Mouse (Mus musculus) liver, embryonic 14.5 days (tissue): Measurements from ENCODE around the gene Rfx3. TPM values are rescaled to one million over a fixed set of nuclear protein-coding genes. Genes with fewer than 3 reads are reported as not detected.
A peak's percentile ranks its signal among the peaks of the same experiment; 100 is the strongest.

Experiments used
- ATAC-seq: fragments of 200-750 bp; cut with Nextera tagmentation; 2 replicates; pipeline ENCODE4 v1.8.0; 2017; ENCODE audit warnings: moderate number of reproducible peaks, mild to moderate bottlenecking, moderate library complexity; ENCODE audit not compliant: insufficient read depth
- DNase-seq, 3 experiments: peaks; one replicate each; pipeline ENCODE4 v3.0.0-alpha.2; 2012 to 2013; ENCODE audit warnings: low read depth in 3 of 3, low spot score in 3 of 3
- H3K27ac ChIP-seq: fragments of 300-500 bp; sonication (generic); 2 replicates; pipeline ENCODE4 v1.5.1; 2014; ENCODE audit warnings: moderate library complexity, mild to moderate bottlenecking, control low read depth, inconsistent platforms
- H3K27me3 ChIP-seq: fragments of 300-500 bp; sonication (generic); 2 replicates; pipeline ENCODE4 v1.6.1; 2014; ENCODE audit warnings: mild to moderate bottlenecking, low read length, moderate library complexity; ENCODE audit not compliant: control insufficient read depth, insufficient read depth
- H3K36me3 ChIP-seq: fragments of 300-500 bp; sonication (generic); replicated peaks from 2 replicates; pipeline ENCODE4 v1.6.1; 2014; ENCODE audit warnings: low read depth; ENCODE audit not compliant: control insufficient read depth, insufficient read depth
- H3K4me1 ChIP-seq, 2 experiments: fragments of 200-500 bp in 1 of 2; fragments of 300-500 bp in 1 of 2; sonication (generic) in 1 of 2; replicated peaks; 2 replicates each; pipeline ENCODE4 v1.6.1; 2012 to 2014; ENCODE audit warnings: antibody characterized with exemption in 1 of 2, inconsistent platforms in 1 of 2, low read length in 1 of 2; ENCODE audit not compliant: control insufficient read depth in 2 of 2, insufficient read depth in 2 of 2
- H3K4me2 ChIP-seq: fragments of 300-500 bp; sonication (generic); 2 replicates; pipeline ENCODE4 v1.6.1; 2014; ENCODE audit warnings: low read depth, mild to moderate bottlenecking, control low read depth, moderate library complexity
- H3K4me3 ChIP-seq, 2 experiments: fragments of 200-500 bp in 1 of 2; fragments of 300-500 bp in 1 of 2; sonication (generic) in 1 of 2; 2 replicates each; pipeline ENCODE4 v1.5.1; 2012 to 2014; ENCODE audit warnings: low read depth in 2 of 2, low read length in 2 of 2, mild to moderate bottlenecking in 2 of 2, control low read depth in 1 of 2, inconsistent platforms in 1 of 2, moderate library complexity in 1 of 2; ENCODE audit not compliant: insufficient read depth in 1 of 2
- H3K9ac ChIP-seq: fragments of 300-500 bp; sonication (generic); replicated peaks from 2 replicates; pipeline ENCODE4 v1.6.1; 2014; ENCODE audit warnings: mild to moderate bottlenecking, control low read depth, moderate library complexity
- H3K9me3 ChIP-seq: fragments of 300-500 bp; sonication (generic); 2 replicates; pipeline ENCODE4 v1.6.1; 2016; ENCODE audit warnings: low read length, mixed read lengths; ENCODE audit not compliant: control insufficient read depth
- CTCF ChIP-seq: IDR thresholded peaks from 2 replicates; pipeline ENCODE4 v1.5.1; 2016; ENCODE audit warnings: antibody characterized with exemption, low read depth, control low read depth
- EP300 ChIP-seq: IDR thresholded peaks from 2 replicates; pipeline ENCODE4 v1.6.1; 2016; ENCODE audit warnings: antibody characterized with exemption, low read depth
- WGBS: fragments of 180-500 bp; shearing (Covaris S2); extraction: QIAGEN DNeasy Blood & Tissue Kit; methylation state at CpG from one replicate; pipeline ENCODE4 v1.1.7; 2014; ENCODE audit not compliant: insufficient replicate concordance; 5-methylcytosine and 5-hydroxymethylcytosine counted together
- polyA plus RNA-seq, 2 experiments: library from polyadenylated mRNA; depleted of rRNA in 1 of 2; stranded (reverse) in 1 of 2; unstranded in 1 of 2; fragments of >200 nt; fragmentation: Nextera tagmentation in 1 of 2; extraction: Ambion mirVana in 1 of 2; gene quantifications; 2 replicates each; pipeline versions ENCODE4 v1.2.1 to v1.2.3; 2012 to 2014

The Rfx3 gene
- 0.60 and 0.78 TPM in 2 replicates for polyA plus RNA-seq (2012; rRNA removed)
- polyA plus RNA-seq (2014; fragmentation: Nextera tagmentation; extraction: Ambion mirVana) = 0.99 and 1.5 TPM in 2 replicates

- peak; percentile 68 to 71 (median 70) for DNase-seq
- Histone ChIP-seq H3K36me3 (no peaks in the 10 kb centered on the region), H3K4me2 (peak within 1 kb of the TSS; percentile 91), H3K4me3 (peak within 1 kb of the TSS; percentile 96 to 97), H3K4me1 (peaks cover 2 to 5% of the 10 kb centered on the region in 2 experiments; a peak in 3 of 4 replicates), H3K9ac (peak within 1 kb of the TSS; percentile 91), H3K9me3 (no peaks in the 10 kb centered on the region), H3K27me3 (no peaks in the 10 kb centered on the region), H3K27ac (peak within 1 kb of the TSS; percentile 90)
- ATAC-seq = peak; percentile 89
- WGBS = under 1% methylated on average over 71 of the region's 78 CpGs
- no peak for TF ChIP-seq EP300
- TF ChIP-seq CTCF = no peak
Observed at GRCm38 (mm10) chr19:28010471-28011395, at the start of gene Rfx3. Gene Rfx3, minus strand, starts transcription at chr19:28011166.

GRCm38 (mm10) chr19:28052058-28052457 is 41.1 kb upstream of the Rfx3 start:
- Histone ChIP-seq H3K9ac (no peak overlapping the region), H3K4me2 (no peak overlapping the region), H3K9me3 (no peaks in the 10 kb centered on the region), H3K4me3 (no peak overlapping the region), H3K36me3 (no peaks in the 10 kb centered on the region), H3K27ac (no peak overlapping the region), H3K27me3 (no peaks in the 10 kb centered on the region), H3K4me1 (no peaks in the 10 kb centered on the region)
- WGBS = 55% methylated on average over 1 of the region's 1 CpGs
- DNase-seq (no peak), ATAC-seq (no peak)
- TF ChIP-seq EP300 = no peak
- TF ChIP-seq CTCF = no peak

DNA sequence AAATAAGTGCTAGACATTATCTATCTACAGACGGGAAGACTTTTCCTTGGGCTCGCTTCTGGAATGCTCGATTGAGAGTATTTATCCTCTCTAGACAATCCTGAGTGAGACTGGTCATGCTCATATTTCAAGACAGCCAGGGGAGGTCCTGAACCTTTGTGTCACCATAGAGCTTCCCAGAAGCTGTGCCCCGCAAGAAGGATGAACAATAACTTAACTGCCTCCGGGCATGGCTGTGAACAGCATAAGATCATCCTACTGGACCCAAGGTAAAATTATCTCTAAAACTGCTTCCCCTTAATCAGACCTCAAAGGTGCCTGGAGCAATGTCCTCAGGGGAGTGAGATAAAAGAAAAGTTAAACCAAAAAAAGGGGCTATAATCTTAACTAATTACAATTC is 40.6 kb upstream of the Rfx3 start:
- Histone ChIP-seq H3K9ac (no peak overlapping the region), H3K27me3 (no peaks in the 10 kb centered on the region), H3K9me3 (no peaks in the 10 kb centered on the region), H3K4me2 (no peak overlapping the region), H3K27ac (no peak overlapping the region), H3K4me3 (no peak overlapping the region), H3K36me3 (no peaks in the 10 kb centered on the region), H3K4me1 (no peaks in the 10 kb centered on the region)
- TF ChIP-seq EP300 (no peak), CTCF (no peak)
- no peak for ATAC-seq
- WGBS = 63% methylated on average over 5 of the region's 5 CpGs
- DNase-seq = no peak

DNA sequence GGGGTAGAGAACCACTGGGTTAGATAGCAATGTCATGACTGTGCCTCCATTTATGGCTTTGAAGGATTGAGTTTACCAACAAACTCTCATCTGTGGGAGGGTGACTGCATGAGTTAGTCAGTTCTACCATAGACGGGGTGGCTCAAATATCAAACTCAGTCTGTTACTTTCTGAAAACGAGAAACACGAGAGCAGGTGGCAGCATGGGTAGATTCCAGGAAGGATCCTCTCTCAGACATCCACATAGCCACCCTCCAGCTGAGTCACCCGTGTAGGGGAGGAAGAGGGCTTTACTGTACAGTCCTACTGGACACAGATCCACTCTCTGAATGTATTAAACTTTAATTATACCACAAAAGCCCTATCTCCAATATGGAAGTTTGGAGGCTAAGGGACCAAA is 38.3 kb upstream of the Rfx3 start:
- no peak for TF ChIP-seq EP300
- TF ChIP-seq CTCF = no peak
- 61% methylated on average over 4 of the region's 4 CpGs for WGBS
- no peak for ATAC-seq

DNA sequence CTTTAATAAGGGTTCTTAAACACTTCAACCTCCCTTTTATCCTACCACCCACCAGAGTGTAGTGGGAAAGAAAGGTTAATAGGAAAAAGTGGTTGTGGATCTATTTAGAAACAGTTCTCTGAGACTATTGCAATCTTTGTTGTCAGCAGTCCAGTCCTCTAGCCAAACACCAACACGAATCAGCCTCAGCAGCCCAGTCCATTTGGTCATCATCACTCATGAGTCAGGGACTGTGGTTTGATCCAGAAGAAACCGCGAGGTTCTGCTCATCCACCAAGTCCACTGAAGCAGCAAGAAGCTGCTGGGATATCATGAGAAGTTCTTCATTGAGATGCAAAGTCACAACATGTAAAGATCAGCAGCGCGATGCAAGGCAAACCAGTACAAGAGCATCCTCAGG is 35.8 kb upstream of the Rfx3 start:
- H3K9me3 ChIP-seq = no peaks in the 10 kb centered on the region
- H3K4me3 ChIP-seq = no peak overlapping the region
- TF ChIP-seq EP300 (no peak), CTCF (no peak)
- 68% methylated on average over 5 of the region's 5 CpGs for WGBS
- no peaks in the 10 kb centered on the region for H3K4me1 ChIP-seq
- H3K27me3 ChIP-seq = no peaks in the 10 kb centered on the region
- no peak overlapping the region for H3K9ac ChIP-seq
- DNase-seq (no peak), ATAC-seq (no peak)
- H3K4me2 ChIP-seq = no peak overlapping the region
- no peaks in the 10 kb centered on the region for H3K36me3 ChIP-seq
- no peak overlapping the region for H3K27ac ChIP-seq

More for the DNA sequence above, 38.3 kb upstream of the Rfx3 start:
- no peak overlapping the region for H3K27ac ChIP-seq
- H3K36me3 ChIP-seq = no peaks in the 10 kb centered on the region
- H3K4me2 ChIP-seq = no peak overlapping the region
- no peaks in the 10 kb centered on the region for H3K9me3 ChIP-seq
- H3K4me1 ChIP-seq = no peaks in the 10 kb centered on the region
- no peak overlapping the region for H3K4me3 ChIP-seq
- no peak overlapping the region for H3K9ac ChIP-seq
- H3K27me3 ChIP-seq = no peaks in the 10 kb centered on the region
- DNase-seq = no peak
